Mouse (Mus musculus) liver, embryonic 11.5 days (tissue): ENCODE data around the gene Sfswap. TPM values are rescaled to one million over a fixed set of nuclear protein-coding genes. Genes with fewer than 3 reads are reported as not detected.
A peak's percentile ranks its signal among the peaks of the same experiment; 100 is the strongest.

Experiments
- ATAC-seq: fragments of 200-750 bp; cut with Nextera tagmentation; replicated peaks from 2 replicates; pipeline ENCODE4 v1.8.0; 2017; ENCODE audit warnings: moderate number of reproducible peaks, mild to moderate bottlenecking, moderate TSS enrichment, moderate library complexity; ENCODE audit not compliant: low FRiP score
- DNase-seq: peaks from one replicate; pipeline ENCODE4 v3.0.0-alpha.2; 2017; ENCODE audit warnings: low spot score
- H3K27ac ChIP-seq: fragments of 300-500 bp; sonication (generic); 2 replicates; pipeline ENCODE4 v1.5.1; 2014; ENCODE audit warnings: mild to moderate bottlenecking, low read depth, low read length, control low read depth
- H3K27me3 ChIP-seq: fragments of 300-500 bp; sonication (generic); replicated peaks from 2 replicates; pipeline ENCODE4 v1.6.1; 2014; ENCODE audit warnings: low read length, mixed read lengths; ENCODE audit not compliant: control insufficient read depth, insufficient read depth
- H3K36me3 ChIP-seq: fragments of 300-500 bp; sonication (generic); 2 replicates; pipeline ENCODE4 v1.6.1; 2014; ENCODE audit warnings: mild to moderate bottlenecking, low read length, moderate library complexity, mixed read lengths; ENCODE audit not compliant: control insufficient read depth, insufficient read depth
- H3K4me1 ChIP-seq: fragments of 300-500 bp; sonication (generic); replicated peaks from 2 replicates; pipeline ENCODE4 v1.6.1; 2014; ENCODE audit warnings: low read length, mixed read lengths; ENCODE audit not compliant: control insufficient read depth, insufficient read depth
- H3K4me2 ChIP-seq: fragments of 300-500 bp; sonication (generic); 2 replicates; pipeline ENCODE4 v1.6.1; 2014; ENCODE audit warnings: mild to moderate bottlenecking, control low read depth, moderate library complexity
- H3K4me3 ChIP-seq: fragments of 300-500 bp; sonication (generic); 2 replicates; pipeline ENCODE4 v1.5.1; 2014; ENCODE audit warnings: low read depth, low read length, control low read depth
- H3K9ac ChIP-seq: fragments of 300-500 bp; sonication (generic); 2 replicates; pipeline ENCODE4 v1.6.1; 2014; ENCODE audit warnings: low read depth, low read length, control low read depth
- H3K9me3 ChIP-seq: fragments of 300-500 bp; sonication (generic); 2 replicates; pipeline ENCODE4 v1.6.1; 2016; ENCODE audit warnings: low read length, inconsistent platforms, mixed read lengths; ENCODE audit not compliant: control insufficient read depth
- WGBS: fragments of 180-500 bp; shearing (Covaris S2); extraction: QIAGEN DNeasy Blood & Tissue Kit; methylation state at CpG from one replicate; pipeline ENCODE4 v1.1.7; 2014; 5-methylcytosine and 5-hydroxymethylcytosine counted together
- polyA plus RNA-seq: library from polyadenylated mRNA; unstranded; fragments of >200 nt; fragmentation: Nextera tagmentation; extraction: Ambion mirVana; gene quantifications from 2 replicates; pipeline ENCODE4 v1.2.1, GENCODE M21; 2014

The Sfswap gene
- polyA plus RNA-seq, 1 experiment from 2014 or later = 38.7 TPM

DNA sequence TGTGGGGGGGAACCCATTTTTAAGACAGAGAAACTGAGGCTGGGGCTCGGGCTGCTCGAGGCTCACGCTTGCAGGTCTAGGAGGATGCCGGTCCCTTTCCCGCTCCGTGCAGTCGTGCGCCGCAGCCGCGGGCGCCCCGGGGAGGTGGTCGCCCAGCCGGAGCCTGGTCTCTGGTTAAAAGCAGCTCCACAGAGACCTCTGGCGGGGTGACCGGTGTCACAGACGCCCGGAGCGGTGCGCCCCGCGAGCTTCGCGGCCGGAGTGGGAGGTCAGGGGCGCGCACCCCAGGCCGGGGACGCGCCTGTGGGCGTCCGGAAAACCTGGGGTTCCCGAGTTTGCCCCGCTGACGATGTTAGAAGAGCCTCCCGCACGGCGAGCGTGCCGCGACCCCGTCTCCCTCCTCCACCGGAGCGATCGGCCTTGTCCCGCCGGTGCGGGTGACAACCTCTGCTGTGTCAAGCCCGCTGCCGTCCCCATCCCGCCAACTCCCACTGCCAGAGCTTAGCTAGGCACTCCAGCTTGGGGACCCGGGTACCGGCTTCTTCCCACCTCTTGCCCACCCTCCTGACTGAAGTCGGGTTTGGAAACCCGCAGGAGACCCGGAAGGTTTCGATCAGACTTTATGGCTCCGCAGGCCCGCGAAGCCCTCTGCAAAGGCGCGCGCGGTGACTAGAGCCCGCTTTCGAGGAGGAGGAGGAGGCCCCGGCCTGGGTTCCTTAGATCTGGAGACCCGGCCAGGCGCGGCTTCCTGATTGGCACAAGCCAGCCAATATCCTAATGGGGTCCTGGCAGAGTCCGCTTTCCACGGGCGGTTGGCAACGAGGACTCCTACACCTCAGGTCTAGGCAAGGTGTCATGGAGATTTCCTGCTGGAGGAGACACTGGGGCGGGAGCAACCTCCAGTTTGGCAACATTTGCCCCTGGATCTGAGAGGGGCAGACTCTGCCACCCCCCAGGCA is 83.8 kb downstream of the Sfswap start:
- Histone ChIP-seq H3K36me3 (no peaks in the 10 kb centered on the region), H3K9ac (peak overlapping the region; percentile 55), H3K27me3 (peaks cover 71% of the 10 kb centered on the region), H3K9me3 (no peaks in the 10 kb centered on the region), H3K27ac (no peak overlapping the region), H3K4me3 (peak overlapping the region; percentile 71), H3K4me1 (peaks cover 21% of the 10 kb centered on the region), H3K4me2 (peak overlapping the region; percentile 100)
- peak; percentile 13; the same call in 1 of the 2 replicates for ATAC-seq
- DNase-seq = peak; percentile 62
- WGBS = under 1% methylated on average over 74 of the region's 76 CpGs

DNA sequence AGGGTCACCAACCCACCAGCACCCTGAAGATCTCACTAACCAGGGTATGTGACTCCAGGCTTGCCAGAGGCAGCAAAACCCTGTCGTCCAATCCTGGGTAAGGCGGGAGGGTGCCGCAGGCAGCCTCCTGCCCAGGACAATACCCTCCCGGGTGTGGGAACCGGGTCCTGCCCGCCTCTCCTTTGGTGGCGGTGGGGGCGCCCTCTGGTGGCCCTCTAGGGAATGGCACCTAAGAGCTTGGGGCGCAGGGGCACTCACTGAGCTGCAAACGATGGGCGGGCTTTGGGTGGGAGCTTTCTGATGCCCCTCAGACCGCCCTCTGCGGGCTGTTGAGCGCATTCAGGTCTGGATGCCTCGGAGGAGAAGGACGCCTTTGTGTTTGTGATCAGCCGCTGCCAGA is 85.0 kb downstream of the Sfswap start:
- Histone ChIP-seq H3K4me1 (peaks cover 21% of the 10 kb centered on the region), H3K9ac (no peak overlapping the region), H3K36me3 (no peaks in the 10 kb centered on the region), H3K9me3 (no peaks in the 10 kb centered on the region), H3K27ac (no peak overlapping the region), H3K4me3 (peak overlapping the region; percentile 71; the same call in 1 of the 2 replicates), H3K4me2 (peak overlapping the region; percentile 100), H3K27me3 (peaks cover 60% of the 10 kb centered on the region)
- ATAC-seq (peak; percentile 34), DNase-seq (peak; percentile 84)
- WGBS = under 1% methylated on average over 17 of the region's 17 CpGs

DNA sequence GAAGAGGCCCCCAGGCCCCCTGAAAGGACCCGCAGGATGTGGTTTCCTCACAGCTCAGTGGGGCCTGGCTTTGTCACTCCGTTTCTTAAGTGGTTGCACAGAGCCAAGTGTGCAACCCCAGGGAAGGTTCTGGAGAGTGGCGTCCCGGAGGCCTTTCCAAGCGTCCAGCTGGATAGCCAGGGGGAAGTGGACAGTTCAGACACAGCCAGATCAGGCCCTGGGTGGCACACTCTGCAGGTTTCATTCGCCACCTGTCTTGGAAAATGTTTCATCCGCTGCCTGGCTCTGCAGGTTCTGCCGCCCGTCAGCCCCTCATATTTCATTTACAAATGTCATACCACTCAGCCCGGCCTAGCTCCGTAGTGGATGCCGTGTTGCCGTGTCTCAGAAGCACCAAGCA is 85.5 kb downstream of the Sfswap start:
- Histone ChIP-seq H3K36me3 (no peaks in the 10 kb centered on the region), H3K9ac (no peak overlapping the region), H3K27me3 (peaks cover 56% of the 10 kb centered on the region), H3K4me1 (peaks cover 21% of the 10 kb centered on the region), H3K4me2 (peak overlapping the region; percentile 100), H3K27ac (no peak overlapping the region), H3K4me3 (no peak overlapping the region), H3K9me3 (no peaks in the 10 kb centered on the region)
- ATAC-seq = no peak
- 55% methylated on average over 13 of the region's 13 CpGs for WGBS
- DNase-seq = no peak

DNA sequence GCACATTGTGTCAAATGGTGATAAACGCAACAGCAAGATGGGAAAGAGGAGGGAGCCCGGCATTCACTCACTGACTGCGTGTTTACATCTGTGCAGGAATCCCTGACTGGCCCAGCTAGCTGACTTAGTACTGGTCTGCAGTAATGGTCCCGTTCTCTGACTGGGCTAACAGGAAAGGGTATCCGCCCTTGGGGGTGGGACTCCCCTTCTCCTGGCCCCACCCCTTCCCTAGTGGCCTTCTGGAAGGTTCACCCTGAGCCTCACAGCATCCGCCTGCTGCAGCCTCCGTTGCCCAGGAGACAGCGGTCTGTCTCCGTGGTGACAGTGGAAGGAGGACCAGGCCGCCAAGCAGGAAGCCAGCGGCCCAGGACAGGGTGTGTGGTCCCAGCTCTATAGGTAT is 89.9 kb downstream of the Sfswap start:
- 15% methylated on average over 11 of the region's 11 CpGs for WGBS
- H3K27me3 ChIP-seq = peaks cover 16% of the 10 kb centered on the region
- no peak overlapping the region for H3K4me2 ChIP-seq
- no peaks in the 10 kb centered on the region for H3K9me3 ChIP-seq
- no peak for DNase-seq
- H3K27ac ChIP-seq = no peak overlapping the region
- no peak overlapping the region for H3K9ac ChIP-seq
- peaks cover 4% of the 10 kb centered on the region for H3K4me1 ChIP-seq
- H3K36me3 ChIP-seq = no peaks in the 10 kb centered on the region
- no peak overlapping the region for H3K4me3 ChIP-seq
- 0 out of 2 replicates have a peak, but pooled peaks have one; percentile 23 for ATAC-seq

DNA sequence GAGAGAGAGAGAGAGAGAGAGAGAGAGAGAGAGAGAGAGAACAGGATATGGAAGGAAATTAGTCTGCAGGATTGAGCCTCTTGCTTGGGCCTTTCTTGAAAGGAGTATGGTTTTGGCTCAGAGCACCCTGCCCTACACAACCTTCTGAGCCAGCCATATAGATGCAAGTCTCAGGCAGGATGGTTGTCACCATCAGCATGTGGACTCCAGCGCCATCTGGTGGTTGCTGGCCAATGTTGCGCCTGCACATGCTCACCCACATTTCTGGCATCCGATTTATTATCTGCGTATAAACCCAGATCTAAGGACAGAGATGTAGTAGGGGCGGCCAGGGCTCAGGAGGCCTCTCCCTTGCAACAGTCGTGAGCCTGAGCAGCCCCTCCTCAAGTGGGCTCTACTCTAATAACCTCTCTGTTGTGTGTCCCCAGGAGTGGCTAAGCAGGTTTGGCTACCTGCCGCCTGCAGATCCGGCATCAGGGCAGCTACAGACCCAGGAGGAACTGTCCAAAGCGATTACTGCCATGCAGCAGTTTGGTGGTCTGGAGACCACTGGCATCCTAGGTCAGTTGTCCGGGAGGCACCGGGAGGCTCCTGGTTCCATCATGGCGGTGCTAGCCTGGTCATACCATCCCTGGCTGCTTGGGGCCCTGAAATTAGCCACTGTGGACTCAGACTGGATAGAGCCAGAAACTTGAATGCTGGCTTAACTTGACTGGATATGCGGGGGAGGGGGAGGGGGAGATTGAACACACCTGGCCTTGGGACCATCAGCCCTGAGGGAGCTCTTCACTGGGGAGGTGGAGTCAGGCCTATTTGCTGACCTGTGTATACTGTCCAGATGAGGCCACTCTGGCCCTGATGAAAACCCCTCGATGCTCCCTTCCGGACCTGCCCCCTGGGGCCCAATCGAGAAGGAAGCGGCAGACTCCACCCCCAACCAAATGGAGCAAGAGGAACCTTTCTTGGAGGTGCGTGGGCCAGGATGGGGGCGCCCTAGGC is 93.4 kb downstream of the Sfswap start:
- Histone ChIP-seq H3K9me3 (no peaks in the 10 kb centered on the region), H3K4me2 (no peak overlapping the region), H3K36me3 (no peaks in the 10 kb centered on the region), H3K27ac (no peak overlapping the region), H3K9ac (no peak overlapping the region), H3K4me1 (no peaks in the 10 kb centered on the region; the same call in none of the 2 replicates), H3K4me3 (no peak overlapping the region), H3K27me3 (no peaks in the 10 kb centered on the region; the same call in 1 of the 2 replicates)
- 32% methylated on average over 19 of the region's 19 CpGs for WGBS
- ATAC-seq (peak; percentile 59; the same call in 1 of the 2 replicates), DNase-seq (peak; percentile 72)

DNA sequence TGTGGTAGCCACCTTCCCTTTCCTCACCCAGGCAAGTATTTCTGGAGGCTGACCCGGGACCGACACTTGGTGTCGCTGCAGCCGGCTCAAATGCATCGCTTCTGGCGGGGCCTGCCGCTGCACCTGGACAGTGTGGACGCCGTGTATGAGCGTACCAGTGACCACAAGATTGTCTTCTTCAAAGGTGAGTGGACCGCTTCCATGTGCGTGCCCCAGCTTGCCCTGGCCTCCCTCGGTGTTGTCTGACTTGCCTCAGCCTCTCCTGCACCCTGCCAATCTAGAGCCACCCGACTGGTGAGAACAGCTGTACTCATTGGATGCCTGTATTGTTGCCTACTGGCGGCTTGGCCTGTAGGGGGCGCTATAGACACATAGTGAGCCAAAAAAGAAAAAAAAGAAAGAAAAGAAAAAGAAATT is 101.1 kb downstream of the Sfswap start:
- no peak for DNase-seq
- 0 out of 2 replicates have a peak, but pooled peaks have one; percentile 31 for ATAC-seq
- Histone ChIP-seq H3K4me2 (peak overlapping the region; percentile 34; the same call in 1 of the 2 replicates), H3K9ac (no peak overlapping the region), H3K4me3 (no peak overlapping the region), H3K9me3 (no peaks in the 10 kb centered on the region), H3K4me1 (no peaks in the 10 kb centered on the region), H3K27ac (no peak overlapping the region), H3K27me3 (no peaks in the 10 kb centered on the region), H3K36me3 (no peaks in the 10 kb centered on the region)
- WGBS = 46% methylated on average over 16 of the region's 16 CpGs

DNA sequence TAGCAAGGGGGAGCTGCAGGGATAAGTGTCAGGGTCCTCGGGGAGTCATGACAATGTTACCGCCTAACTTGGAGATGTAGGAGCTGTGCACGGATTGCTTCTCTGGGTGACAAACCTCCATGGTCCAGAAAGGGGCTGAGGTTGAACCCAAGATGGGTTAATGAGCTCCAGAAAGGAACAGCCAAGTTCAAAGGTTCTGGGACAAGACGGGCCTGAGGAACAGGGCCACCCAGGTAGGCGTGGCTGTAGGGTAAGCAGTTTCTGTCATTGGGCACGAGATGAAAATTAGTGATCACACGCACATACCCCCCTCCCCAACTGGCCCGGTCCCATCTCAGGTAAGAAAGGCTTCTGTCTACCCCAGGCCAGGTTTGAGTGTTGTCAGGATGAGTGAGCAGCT is 106.5 kb downstream of the Sfswap start:
- no peak for ATAC-seq
- WGBS = 73% methylated on average over 8 of the region's 8 CpGs

DNA sequence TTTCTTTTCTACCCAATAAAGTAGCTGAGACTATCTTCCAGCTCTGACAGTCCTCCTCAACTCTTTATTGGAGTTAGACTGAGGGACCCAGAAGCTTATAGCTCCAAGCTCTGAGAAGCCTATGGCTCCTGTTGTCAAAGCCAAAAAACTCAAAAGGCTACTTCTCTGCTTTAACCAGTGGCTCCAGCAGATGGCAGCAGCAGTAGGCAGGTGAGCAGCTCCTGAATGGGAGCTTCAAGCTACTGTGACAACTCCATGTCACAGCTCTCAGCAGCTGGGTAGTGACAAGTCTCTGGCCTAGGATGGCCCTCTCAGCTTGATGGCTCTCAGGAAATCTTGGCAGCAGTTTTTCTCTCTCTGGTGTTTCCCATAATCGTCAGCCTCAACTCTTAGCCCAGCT is 110.0 kb downstream of the Sfswap start:
- WGBS = 16% methylated on average over 1 of the region's 1 CpGs
- no peak overlapping the region for H3K4me2 ChIP-seq
- H3K27ac ChIP-seq = no peak overlapping the region
- ATAC-seq (0 out of 2 replicates have a peak, but pooled peaks have one; percentile 36), DNase-seq (peak; percentile 53)
- no peak overlapping the region for H3K9ac ChIP-seq
- H3K9me3 ChIP-seq = no peaks in the 10 kb centered on the region
- H3K36me3 ChIP-seq = no peaks in the 10 kb centered on the region
- no peaks in the 10 kb centered on the region for H3K4me1 ChIP-seq
- no peak overlapping the region for H3K4me3 ChIP-seq
- no peaks in the 10 kb centered on the region for H3K27me3 ChIP-seq

More for the DNA sequence above, 106.5 kb downstream of the Sfswap start:
- Histone ChIP-seq H3K4me3 (no peak overlapping the region), H3K27me3 (no peaks in the 10 kb centered on the region), H3K27ac (no peak overlapping the region), H3K4me1 (no peaks in the 10 kb centered on the region), H3K9me3 (no peaks in the 10 kb centered on the region), H3K36me3 (no peaks in the 10 kb centered on the region), H3K9ac (no peak overlapping the region), H3K4me2 (no peak overlapping the region)
- DNase-seq = no peak
